Mouse (Mus musculus) midbrain, embryonic 15.5 days (tissue): Measurements from ENCODE around the gene Ptpn13. TPM values are rescaled to one million over a fixed set of nuclear protein-coding genes. Genes with fewer than 3 reads are reported as not detected.

Source experiments
- ATAC-seq: fragments of 200-750 bp; cut with Nextera tagmentation; replicated peaks from 2 replicates; pipeline ENCODE4 v1.8.0; 2017; ENCODE audit warnings: moderate TSS enrichment
- H3K27ac ChIP-seq: fragments of 300-500 bp; sonication (generic); 2 replicates; pipeline ENCODE4 v1.5.1; 2015; ENCODE audit warnings: mild to moderate bottlenecking, inconsistent platforms
- H3K27me3 ChIP-seq: fragments of 300-500 bp; sonication (generic); replicated peaks from 2 replicates; pipeline ENCODE4 v1.6.1; 2015; ENCODE audit warnings: inconsistent platforms
- H3K36me3 ChIP-seq: fragments of 300-500 bp; sonication (generic); replicated peaks from 2 replicates; pipeline ENCODE4 v1.6.1; 2015; ENCODE audit warnings: inconsistent platforms
- H3K4me1 ChIP-seq: fragments of 300-500 bp; sonication (generic); 2 replicates; pipeline ENCODE4 v1.6.1; 2015; ENCODE audit warnings: inconsistent platforms
- H3K4me2 ChIP-seq: fragments of 300-500 bp; sonication (generic); 2 replicates; pipeline ENCODE4 v1.6.1; 2015; ENCODE audit warnings: inconsistent platforms, mild to moderate bottlenecking, moderate library complexity
- H3K4me3 ChIP-seq: fragments of 300-500 bp; sonication (generic); 2 replicates; pipeline ENCODE4 v1.5.1; 2015; ENCODE audit warnings: mild to moderate bottlenecking, inconsistent platforms
- H3K9ac ChIP-seq: fragments of 300-500 bp; sonication (generic); 2 replicates; pipeline ENCODE4 v1.6.1; 2015; ENCODE audit warnings: mild to moderate bottlenecking, inconsistent platforms
- H3K9me3 ChIP-seq: fragments of 300-500 bp; sonication (generic); 2 replicates; pipeline ENCODE4 v1.6.1; 2016; ENCODE audit warnings: inconsistent platforms
- WGBS: fragments of 180-500 bp; shearing (Covaris S2); methylation state at CpG from one replicate; pipeline ENCODE4 v1.1.7; 2015; ENCODE audit warnings: mixed read lengths; 5-methylcytosine and 5-hydroxymethylcytosine counted together
- polyA plus RNA-seq: library from polyadenylated mRNA; unstranded; fragments of >200 nt; fragmentation: Nextera tagmentation; extraction: Ambion mirVana; gene quantifications from 2 replicates; pipeline ENCODE4 v1.2.1, GENCODE M21; 2015

Ptpn13 gene
- polyA plus RNA-seq, 1 experiment from 2014 or later, result 5.9 TPM

GRCm38 (mm10) chr5:103395683-103396082 lies 29.3 kb upstream of the Ptpn13 start:
- H3K9ac ChIP-seq, result no peak overlapping the region
- no peak for ATAC-seq
- 95% methylated on average over 5 of the region's 5 CpGs for WGBS
- H3K4me3 ChIP-seq, result no peak overlapping the region
- H3K36me3 ChIP-seq, result no peaks in the 10 kb centered on the region
- H3K27me3 ChIP-seq, result no peaks in the 10 kb centered on the region
- H3K27ac ChIP-seq, result no peak overlapping the region
- H3K4me1 ChIP-seq, result peaks cover 5% of the 10 kb centered on the region; the same call in 1 of the 2 replicates
- H3K9me3 ChIP-seq, result no peaks in the 10 kb centered on the region
- H3K4me2 ChIP-seq, result no peak overlapping the region

DNA sequence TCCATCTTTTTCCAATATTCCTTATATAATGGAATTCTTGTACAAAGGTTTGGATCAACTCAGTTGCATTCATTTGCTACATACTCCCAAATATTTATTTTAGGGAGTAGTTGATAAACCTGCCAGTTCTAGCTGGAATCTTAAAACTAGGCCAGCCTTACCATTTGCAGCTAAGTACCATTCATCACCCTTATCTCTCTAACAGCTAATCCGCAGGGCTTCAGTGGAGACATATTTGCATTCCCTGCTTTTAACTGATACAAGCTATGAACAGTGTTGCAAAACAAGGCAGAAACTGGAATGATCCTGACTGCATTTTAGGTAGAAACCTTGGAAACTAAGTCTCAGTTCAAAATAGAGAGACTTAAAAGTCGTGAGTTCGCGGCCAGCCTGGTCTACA lies 27.6 kb upstream of the Ptpn13 start:
- H3K4me3 ChIP-seq, result no peak overlapping the region
- peaks cover 5% of the 10 kb centered on the region; the same call in 1 of the 2 replicates for H3K4me1 ChIP-seq
- H3K9me3 ChIP-seq, result no peaks in the 10 kb centered on the region
- whole genome bisulfite sequencing, result 81% methylated on average over 4 of the region's 4 CpGs
- no peak overlapping the region for H3K9ac ChIP-seq
- H3K4me2 ChIP-seq, result no peak overlapping the region
- H3K27me3 ChIP-seq, result no peaks in the 10 kb centered on the region
- no peaks in the 10 kb centered on the region for H3K36me3 ChIP-seq
- no peak overlapping the region for H3K27ac ChIP-seq
- no peak for ATAC-seq

- H3K27me3 ChIP-seq, result no peaks in the 10 kb centered on the region
- no peak overlapping the region for H3K4me3 ChIP-seq
- H3K36me3 ChIP-seq, result no peaks in the 10 kb centered on the region
- WGBS, result 81% methylated on average over 12 of the region's 12 CpGs
- no peak overlapping the region for H3K27ac ChIP-seq
- ATAC-seq, result no peak
- no peak overlapping the region for H3K4me2 ChIP-seq
- H3K9me3 ChIP-seq, result no peaks in the 10 kb centered on the region
- H3K4me1 ChIP-seq, result no peaks in the 10 kb centered on the region
- H3K9ac ChIP-seq, result no peak overlapping the region
These were observed 20.6 kb upstream of the Ptpn13 start for GRCm38 (mm10) chr5:103404213-103404968.

DNA sequence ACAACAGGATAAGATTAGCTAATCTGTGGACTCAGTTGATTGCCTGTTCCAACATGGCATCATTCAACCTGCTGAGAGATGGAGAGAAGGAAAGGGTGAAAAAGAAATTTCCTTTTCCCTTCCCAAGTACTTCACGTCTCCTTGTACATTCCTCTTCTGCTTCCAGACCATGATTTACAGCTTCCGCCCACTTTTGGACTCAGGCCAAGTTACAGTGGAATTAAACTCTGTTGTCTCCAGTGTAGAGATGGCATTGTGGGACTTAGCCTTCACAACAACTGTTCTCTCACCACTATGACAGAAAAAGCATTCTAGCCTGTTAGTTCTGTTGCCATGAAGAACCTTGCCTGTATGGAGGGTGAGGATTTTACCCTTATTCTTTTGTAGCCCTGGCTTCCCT lies 19.1 kb upstream of the Ptpn13 start:
- no peaks in the 10 kb centered on the region for H3K4me1 ChIP-seq
- H3K4me2 ChIP-seq, result no peak overlapping the region
- whole genome bisulfite sequencing, result 55% methylated on average over 2 of the region's 2 CpGs
- no peak overlapping the region for H3K4me3 ChIP-seq
- no peaks in the 10 kb centered on the region for H3K27me3 ChIP-seq
- no peak for ATAC-seq
- H3K36me3 ChIP-seq, result no peaks in the 10 kb centered on the region
- no peak overlapping the region for H3K27ac ChIP-seq
- H3K9me3 ChIP-seq, result no peaks in the 10 kb centered on the region
- no peak overlapping the region for H3K9ac ChIP-seq

GRCm38 (mm10) chr5:103412020-103412747 lies 12.8 kb upstream of the Ptpn13 start:
- no peaks in the 10 kb centered on the region for H3K27me3 ChIP-seq
- H3K36me3 ChIP-seq, result no peaks in the 10 kb centered on the region
- H3K27ac ChIP-seq, result no peak overlapping the region
- no peaks in the 10 kb centered on the region for H3K9me3 ChIP-seq
- no peak overlapping the region for H3K9ac ChIP-seq
- no peaks in the 10 kb centered on the region for H3K4me1 ChIP-seq
- WGBS, result 50% methylated on average over 10 of the region's 10 CpGs
- H3K4me3 ChIP-seq, result no peak overlapping the region
- H3K4me2 ChIP-seq, result no peak overlapping the region
- no peak for ATAC-seq

- no peak overlapping the region for H3K27ac ChIP-seq
- no peak overlapping the region for H3K9ac ChIP-seq
- H3K27me3 ChIP-seq, result no peaks in the 10 kb centered on the region
- no peak overlapping the region for H3K4me2 ChIP-seq
- WGBS, result 64% methylated on average over 3 of the region's 3 CpGs
- no peak for ATAC-seq
- H3K4me3 ChIP-seq, result no peak overlapping the region
- H3K9me3 ChIP-seq, result no peaks in the 10 kb centered on the region
- no peaks in the 10 kb centered on the region for H3K4me1 ChIP-seq
- no peaks in the 10 kb centered on the region for H3K36me3 ChIP-seq
These were observed 10.4 kb upstream of the Ptpn13 start for GRCm38 (mm10) chr5:103414542-103414941.

GRCm38 (mm10) chr5:103418009-103418408 lies 7.0 kb upstream of the Ptpn13 start:
- 0 out of 2 replicates have a peak, but pooled peaks cover 5% of the 10 kb centered on the region for H3K27me3 ChIP-seq
- no peak overlapping the region for H3K4me2 ChIP-seq
- no peaks in the 10 kb centered on the region for H3K36me3 ChIP-seq
- H3K9ac ChIP-seq, result no peak overlapping the region
- peaks cover 7% of the 10 kb centered on the region; the same call in 1 of the 2 replicates for H3K4me1 ChIP-seq
- no peak overlapping the region for H3K4me3 ChIP-seq
- WGBS, result 86% methylated on average over 9 of the region's 9 CpGs
- ATAC-seq, result no peak
- no peak overlapping the region for H3K27ac ChIP-seq
- H3K9me3 ChIP-seq, result no peaks in the 10 kb centered on the region

DNA sequence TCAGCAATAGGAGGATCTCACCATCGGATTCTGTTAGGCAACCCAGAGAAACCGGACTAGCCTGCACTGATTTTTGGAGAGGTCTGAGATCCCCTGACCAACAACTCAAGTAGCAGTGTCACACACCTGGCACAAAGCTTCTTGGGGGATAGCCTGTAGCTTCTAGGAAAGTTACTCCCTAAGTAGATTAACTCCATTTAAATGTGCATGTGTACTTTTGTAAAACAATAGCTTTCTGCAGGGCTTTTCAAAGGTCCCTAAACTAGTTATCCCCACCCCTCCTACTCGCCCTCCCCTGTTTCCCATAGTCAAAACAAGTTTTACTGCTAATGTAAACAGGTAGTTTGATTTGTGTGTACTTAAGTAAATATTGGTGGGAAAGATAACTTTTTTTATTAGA lies 6.1 kb upstream of the Ptpn13 start:
- Histone ChIP-seq H3K9me3 (no peaks in the 10 kb centered on the region), H3K4me2 (no peak overlapping the region), H3K9ac (no peak overlapping the region), H3K4me1 (peaks cover 13% of the 10 kb centered on the region), H3K27ac (no peak overlapping the region), H3K36me3 (no peaks in the 10 kb centered on the region), H3K4me3 (no peak overlapping the region), H3K27me3 (0 out of 2 replicates have a peak, but pooled peaks cover 5% of the 10 kb centered on the region)
- 55% methylated on average over 3 of the region's 3 CpGs for WGBS
- no peak for ATAC-seq

- no peak overlapping the region for H3K4me2 ChIP-seq
- H3K4me1 ChIP-seq, result peaks cover 24% of the 10 kb centered on the region
- 0 out of 2 replicates have a peak, but pooled peaks cover 5% of the 10 kb centered on the region for H3K27me3 ChIP-seq
- no peak for ATAC-seq
- H3K9me3 ChIP-seq, result no peaks in the 10 kb centered on the region
- H3K4me3 ChIP-seq, result no peak overlapping the region
- no peaks in the 10 kb centered on the region for H3K36me3 ChIP-seq
- H3K27ac ChIP-seq, result no peak overlapping the region
- no peak overlapping the region for H3K9ac ChIP-seq
- WGBS, result 37% methylated on average over 10 of the region's 10 CpGs
These were observed 4.4 kb upstream of the Ptpn13 start for GRCm38 (mm10) chr5:103420568-103420967.

- H3K9ac ChIP-seq, result no peak overlapping the region
These were observed 2.4 kb upstream of the Ptpn13 start for GRCm38 (mm10) chr5:103422609-103423008.

DNA sequence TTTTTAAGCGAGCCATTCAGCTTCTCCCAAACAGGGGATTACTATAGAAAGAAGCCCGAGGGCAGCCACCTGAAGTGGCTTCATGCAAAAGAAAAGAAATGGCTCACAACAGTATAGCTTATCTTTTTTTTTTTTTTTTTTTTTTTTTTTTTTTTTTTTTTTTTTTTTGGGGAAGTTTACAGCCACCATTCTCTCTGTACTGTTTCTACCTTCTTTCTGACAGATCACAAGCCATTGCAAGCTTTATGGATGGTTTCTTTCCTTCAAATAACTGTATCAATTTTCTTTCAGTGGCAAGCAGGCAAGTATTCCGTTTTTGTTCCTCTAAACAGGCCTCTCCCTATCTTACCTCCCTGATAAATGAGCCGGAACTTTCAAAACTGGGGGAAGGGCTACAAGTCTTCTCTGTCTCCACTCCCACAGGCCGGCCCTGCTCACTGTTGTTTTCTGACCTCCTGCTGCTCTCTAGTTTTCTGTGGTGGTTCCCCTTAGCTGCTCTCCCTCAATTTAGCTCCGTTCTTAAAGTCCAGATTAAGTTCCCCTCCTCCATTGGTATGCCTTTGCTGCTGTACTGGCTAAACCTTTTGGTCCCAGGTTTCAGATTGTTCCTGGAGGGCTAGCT lies 1.6 kb upstream of the Ptpn13 start:
- peak overlapping the region; percentile 94; the same call in 1 of the 2 replicates for H3K4me2 ChIP-seq
- no peak for ATAC-seq
- 0 out of 2 replicates have a peak overlapping the region, but pooled peaks have one; percentile 68 for H3K27ac ChIP-seq

More at GRCm38 (mm10) chr5:103422609-103423008, 2.4 kb upstream of the Ptpn13 start:
- Histone ChIP-seq H3K27ac (no peak overlapping the region), H3K9me3 (no peaks in the 10 kb centered on the region), H3K4me2 (no peak overlapping the region), H3K4me1 (peaks cover 34% of the 10 kb centered on the region), H3K27me3 (0 out of 2 replicates have a peak, but pooled peaks cover 5% of the 10 kb centered on the region), H3K36me3 (no peaks in the 10 kb centered on the region), H3K4me3 (no peak overlapping the region)
- WGBS, result 57% methylated on average over 6 of the region's 6 CpGs
- no peak for ATAC-seq

GRCm38 (mm10) chr5:103423927-103424315 lies 1.1 kb upstream of the Ptpn13 start:
- 0 out of 2 replicates have a peak, but pooled peaks cover 5% of the 10 kb centered on the region for H3K27me3 ChIP-seq
- 10% methylated on average over 5 of the region's 5 CpGs for WGBS
- H3K4me2 ChIP-seq, result peak overlapping the region; percentile 94
- peaks cover 34% of the 10 kb centered on the region for H3K4me1 ChIP-seq
- 0 out of 2 replicates have a peak overlapping the region, but pooled peaks have one; percentile 68 for H3K27ac ChIP-seq
- no peaks in the 10 kb centered on the region for H3K9me3 ChIP-seq
- no peaks in the 10 kb centered on the region for H3K36me3 ChIP-seq
- no peak overlapping the region for H3K9ac ChIP-seq
- no peak for ATAC-seq
- peak overlapping the region; percentile 67; the same call in 1 of the 2 replicates for H3K4me3 ChIP-seq

More for the DNA sequence above, 1.6 kb upstream of the Ptpn13 start:
- 11% methylated on average over 6 of the region's 6 CpGs for WGBS
- H3K36me3 ChIP-seq, result no peaks in the 10 kb centered on the region
- no peak overlapping the region for H3K9ac ChIP-seq
- no peak overlapping the region for H3K4me3 ChIP-seq
- H3K27me3 ChIP-seq, result 0 out of 2 replicates have a peak, but pooled peaks cover 5% of the 10 kb centered on the region
- H3K9me3 ChIP-seq, result no peaks in the 10 kb centered on the region
- H3K4me1 ChIP-seq, result peaks cover 34% of the 10 kb centered on the region
